Mouse (Mus musculus): ENCODE data around the gene Tut7. TPM values are rescaled to one million over a fixed set of nuclear protein-coding genes. Genes with fewer than 3 reads are reported as not detected.
"Not testable (repeated sequence)": the region's sequence is repeated elsewhere in the genome, so short reads cannot be mapped to it uniquely, and the experiment has no call there.

The Tut7 gene
- polyA plus RNA-seq, 1 experiment from 2014 or later = 49.7 TPM

GRCm38 (mm10) chr13:59731652-59732051 is 91.3 kb downstream of the Tut7 start, which contains the start of gene Spata31d1d:
Spata31d1d (minus strand) TSS chr13:59731752.
- no peak for ATAC-seq (ENCODE audit: insufficient number of reproducible peaks, low FRiP score, low TSS enrichment, low read depth)
- Histone ChIP-seq H3K27me3 (no peaks in the 10 kb centered on the region), H3K4me3 (replicated peaks) (no peak within 1 kb of the TSS), H3K4me1 (0 out of 2 replicates have a peak, but pooled peaks cover 3% of the 10 kb centered on the region), H3K36me3 (no peaks in the 10 kb centered on the region), H3K9me3 (replicated peaks) (no peaks in the 10 kb centered on the region), H3K27ac (replicated peaks) (no peak within 1 kb of the TSS), H3K4me2 (replicated peaks) (no peak within 1 kb of the TSS), H3K9ac (no peak within 1 kb of the TSS)
- 43% methylated on average over 7 of the region's 7 CpGs for WGBS

GRCm38 (mm10) chr13:59728378-59729093 is 94.4 kb downstream of the Tut7 start:
- no peaks in the 10 kb centered on the region for H3K36me3 ChIP-seq
- no peaks in the 10 kb centered on the region for H3K27me3 ChIP-seq
- no peaks in the 10 kb centered on the region for H3K9me3 ChIP-seq (replicated peaks)
- H3K27ac ChIP-seq (replicated peaks) = no peak overlapping the region
- H3K4me3 ChIP-seq (replicated peaks) = no peak overlapping the region
- 0 out of 2 replicates have a peak, but pooled peaks cover 3% of the 10 kb centered on the region for H3K4me1 ChIP-seq
- no peak overlapping the region for H3K4me2 ChIP-seq (replicated peaks)
- WGBS = 26% methylated on average over 7 of the region's 7 CpGs
- ATAC-seq (ENCODE audit: insufficient number of reproducible peaks, low FRiP score, low TSS enrichment, low read depth) = peak; percentile 70
- H3K9ac ChIP-seq = no peak overlapping the region

GRCm38 (mm10) chr13:59726139-59726867 is 96.6 kb downstream of the Tut7 start:
- Histone ChIP-seq H3K27ac (replicated peaks) (no peak overlapping the region), H3K4me1 (0 out of 2 replicates have a peak, but pooled peaks cover 3% of the 10 kb centered on the region), H3K36me3 (no peaks in the 10 kb centered on the region), H3K4me3 (replicated peaks) (0 out of 2 replicates have a peak overlapping the region, but pooled peaks have one; percentile 2), H3K4me2 (replicated peaks) (peak overlapping the region; percentile 34), H3K9me3 (replicated peaks) (no peaks in the 10 kb centered on the region), H3K9ac (no peak overlapping the region), H3K27me3 (no peaks in the 10 kb centered on the region)
- no peak for ATAC-seq (ENCODE audit: insufficient number of reproducible peaks, low FRiP score, low TSS enrichment, low read depth)
- WGBS = 34% methylated on average over 29 of the region's 29 CpGs

- H3K9ac ChIP-seq; H3K4me3 ChIP-seq (replicated peaks); H3K36me3 ChIP-seq; H3K4me2 ChIP-seq (replicated peaks); H3K9me3 ChIP-seq (replicated peaks); ATAC-seq (ENCODE audit: insufficient number of reproducible peaks, low FRiP score, low TSS enrichment, low read depth); H3K27me3 ChIP-seq; H3K4me1 ChIP-seq; H3K27ac ChIP-seq (replicated peaks): not testable (repeated sequence)
- 78% methylated on average over 1 of the region's 1 CpGs for WGBS
Observed at GRCm38 (mm10) chr13:59722089-59722488, 100.9 kb downstream of the Tut7 start.

Other genes with a start within 250 kb of the Tut7 start
- gene Agtpbp1, start 237.9 kb downstream of the Tut7 start, polyA plus RNA-seq (2015; fragmentation: Nextera tagmentation; extraction: Ambion mirVana) = 16.3 and 20.4 TPM in 2 replicates
- gene Naa35, start 237.9 kb downstream of the Tut7 start, polyA plus RNA-seq (2015; fragmentation: Nextera tagmentation; extraction: Ambion mirVana) = 74.7 and 92.9 TPM in 2 replicates
- gene Golm1, start 147.3 kb downstream of the Tut7 start, polyA plus RNA-seq (2015; fragmentation: Nextera tagmentation; extraction: Ambion mirVana) = 36.5 and 38.0 TPM in 2 replicates
- not detected in 2 replicates for gene 4921517D22Rik, start 129.0 kb downstream of the Tut7 start, polyA plus RNA-seq (2015; fragmentation: Nextera tagmentation; extraction: Ambion mirVana)
- gene Spata31d1a, start 112.8 kb downstream of the Tut7 start, polyA plus RNA-seq (2015; fragmentation: Nextera tagmentation; extraction: Ambion mirVana) = 0.07 TPM in 1 of 2 replicates, not detected in the other
- 0.08 TPM in 1 of 2 replicates, not detected in the other for gene Spata31d1b, start 110.9 kb downstream of the Tut7 start, polyA plus RNA-seq (2015; fragmentation: Nextera tagmentation; extraction: Ambion mirVana)
- not detected in 2 replicates for gene Spata31d1d, start 91.4 kb downstream of the Tut7 start, polyA plus RNA-seq (2015; fragmentation: Nextera tagmentation; extraction: Ambion mirVana)
- gene 1700014D04Rik, start 76.4 kb downstream of the Tut7 start, polyA plus RNA-seq (2015; fragmentation: Nextera tagmentation; extraction: Ambion mirVana) = not detected in 2 replicates
- 114 and 120 TPM in 2 replicates for gene Isca1, start 53.3 kb downstream of the Tut7 start, polyA plus RNA-seq (2015; fragmentation: Nextera tagmentation; extraction: Ambion mirVana)
- not detected in 2 replicates for gene Gm49354, start 40.9 kb downstream of the Tut7 start, polyA plus RNA-seq (2015; fragmentation: Nextera tagmentation; extraction: Ambion mirVana)

All from embryonic facial prominence, embryonic 15.5 days (tissue).